Mouse (Mus musculus): ENCODE data around the gene AU040320. TPM values are rescaled to one million over a fixed set of nuclear protein-coding genes. Genes with fewer than 3 reads are reported as not detected.

AU040320 gene
- total RNA-seq, 1 experiment from 2014 or later = 18.5 TPM

- ATAC-seq (replicated peaks; ENCODE audit: insufficient number of reproducible peaks, low FRiP score, low TSS enrichment, poor library complexity, severe bottlenecking) = no peak
Observed at GRCm38 (mm10) chr4:126779148-126779581, 25.8 kb downstream of the AU040320 start.

GRCm38 (mm10) chr4:126779826-126780775, 26.8 kb downstream of the AU040320 start:
- no peak for ATAC-seq (replicated peaks; ENCODE audit: insufficient number of reproducible peaks, low FRiP score, low TSS enrichment, poor library complexity, severe bottlenecking)

GRCm38 (mm10) chr4:126781871-126782270, 28.5 kb downstream of the AU040320 start:
- no peak for ATAC-seq (replicated peaks; ENCODE audit: insufficient number of reproducible peaks, low FRiP score, low TSS enrichment, poor library complexity, severe bottlenecking)

GRCm38 (mm10) chr4:126782512-126782911, 29.2 kb downstream of the AU040320 start:
- ATAC-seq (replicated peaks; ENCODE audit: insufficient number of reproducible peaks, low FRiP score, low TSS enrichment, poor library complexity, severe bottlenecking) = no peak

- ATAC-seq (replicated peaks; ENCODE audit: insufficient number of reproducible peaks, low FRiP score, low TSS enrichment, poor library complexity, severe bottlenecking) = no peak
Observed at GRCm38 (mm10) chr4:126782996-126783395, 29.7 kb downstream of the AU040320 start.

- ATAC-seq (replicated peaks; ENCODE audit: insufficient number of reproducible peaks, low FRiP score, low TSS enrichment, poor library complexity, severe bottlenecking) = no peak
Observed at GRCm38 (mm10) chr4:126792341-126793102, 39.2 kb downstream of the AU040320 start.

- ATAC-seq (replicated peaks; ENCODE audit: insufficient number of reproducible peaks, low FRiP score, low TSS enrichment, poor library complexity, severe bottlenecking) = no peak
Observed at GRCm38 (mm10) chr4:126802174-126802573, 48.8 kb downstream of the AU040320 start.

GRCm38 (mm10) chr4:126803268-126803873, 50.0 kb downstream of the AU040320 start:
- no peak for ATAC-seq (replicated peaks; ENCODE audit: insufficient number of reproducible peaks, low FRiP score, low TSS enrichment, poor library complexity, severe bottlenecking)

GRCm38 (mm10) chr4:126805741-126806140, 52.4 kb downstream of the AU040320 start:
- ATAC-seq (replicated peaks; ENCODE audit: insufficient number of reproducible peaks, low FRiP score, low TSS enrichment, poor library complexity, severe bottlenecking) = no peak

GRCm38 (mm10) chr4:126806692-126807427, 53.5 kb downstream of the AU040320 start:
- ATAC-seq (replicated peaks; ENCODE audit: insufficient number of reproducible peaks, low FRiP score, low TSS enrichment, poor library complexity, severe bottlenecking) = no peak

- no peak for ATAC-seq (replicated peaks; ENCODE audit: insufficient number of reproducible peaks, low FRiP score, low TSS enrichment, poor library complexity, severe bottlenecking)
Observed at GRCm38 (mm10) chr4:126810566-126810965, 57.2 kb downstream of the AU040320 start.

- ATAC-seq (replicated peaks; ENCODE audit: insufficient number of reproducible peaks, low FRiP score, low TSS enrichment, poor library complexity, severe bottlenecking) = no peak
Observed at GRCm38 (mm10) chr4:126813212-126813611, 59.9 kb downstream of the AU040320 start.

GRCm38 (mm10) chr4:126814854-126815253, 61.5 kb downstream of the AU040320 start:
- no peak for ATAC-seq (replicated peaks; ENCODE audit: insufficient number of reproducible peaks, low FRiP score, low TSS enrichment, poor library complexity, severe bottlenecking)

- no peak for ATAC-seq (replicated peaks; ENCODE audit: insufficient number of reproducible peaks, low FRiP score, low TSS enrichment, poor library complexity, severe bottlenecking)
Observed at GRCm38 (mm10) chr4:126822891-126823882, 69.8 kb downstream of the AU040320 start.

GRCm38 (mm10) chr4:126823917-126824316, 70.6 kb downstream of the AU040320 start:
- no peak for ATAC-seq (replicated peaks; ENCODE audit: insufficient number of reproducible peaks, low FRiP score, low TSS enrichment, poor library complexity, severe bottlenecking)

- ATAC-seq (replicated peaks; ENCODE audit: insufficient number of reproducible peaks, low FRiP score, low TSS enrichment, poor library complexity, severe bottlenecking) = no peak
Observed at GRCm38 (mm10) chr4:126831122-126831521, 77.8 kb downstream of the AU040320 start.

- ATAC-seq (replicated peaks; ENCODE audit: insufficient number of reproducible peaks, low FRiP score, low TSS enrichment, poor library complexity, severe bottlenecking) = no peak
Observed at GRCm38 (mm10) chr4:126838799-126839198, 85.5 kb downstream of the AU040320 start.
